Comparison of ENCODE assay signal across 12 mouse cellular contexts in genomic region chr1:89962092-89962491, GRCm38 (mm10). TPM values are rescaled to one million over a fixed set of nuclear protein-coding genes. Genes with fewer than 3 reads are reported as not detected.
DNase-seq lines count a peak whose midpoint lies in the region; ATAC-seq and TF ChIP-seq lines count a peak whose summit lies in the region.
"Had no signal": no experiment of that assay in that cellular context is flagged by ENCODE, and none has a peak within 500 bp of the region (broad histone marks: within the 10 kb centered on the region; RNA-seq: fewer than 3 reads in every experiment).

No protein-coding gene starts in this region.

- no peaks in the 10 kb centered on the region for H3K9me3 ChIP-seq in kidney, embryonic 14.5 days (ENCODE audit: control insufficient read depth, low read length)
- H3K9me3 ChIP-seq in forebrain, embryonic 10.5 days, result no peaks in the 10 kb centered on the region
- no peaks in the 10 kb centered on the region for H3K9me3 ChIP-seq in hindbrain, postnatal 0 days (ENCODE audit: low read length)
- no peaks in the 10 kb centered on the region for H3K9me3 ChIP-seq in neural tube, embryonic 14.5 days (ENCODE audit: control insufficient read depth, low read length)
- H3K9me3 ChIP-seq: megakaryocyte, embryonic 14.5 days had no signal

- no peak overlapping the region for H3K4me3 ChIP-seq in kidney, embryonic 14.5 days (ENCODE audit: low read length)
- peak overlapping the region; percentile 23; the same call in 1 of the 2 replicates for H3K4me3 ChIP-seq in forebrain, embryonic 10.5 days
- no peak overlapping the region for H3K4me3 ChIP-seq in hindbrain, postnatal 0 days (ENCODE audit: low read length)
- no peak overlapping the region for H3K4me3 ChIP-seq in neural tube, embryonic 14.5 days (ENCODE audit: low read depth, low read length)
- H3K4me3 ChIP-seq: megakaryocyte, embryonic 14.5 days had no signal

- peak overlapping the region; percentile 22; the same call in 1 of the 2 replicates for H3K4me2 ChIP-seq in kidney, embryonic 14.5 days (replicated peaks; ENCODE audit: low read depth, low read length)
- H3K4me2 ChIP-seq in hindbrain, postnatal 0 days (ENCODE audit: low read depth, low read length), result peak overlapping the region; percentile 26
- H3K4me2 ChIP-seq in neural tube, embryonic 14.5 days (ENCODE audit: low read depth, low read length), result peak overlapping the region; percentile 29; the same call in 1 of the 2 replicates

- ATAC-seq in kidney, embryonic 14.5 days (ENCODE audit: low FRiP score, low TSS enrichment), result no peak
- 0 out of 2 replicates have a peak, but pooled peaks have one; percentile 36 for ATAC-seq in hindbrain, postnatal 0 days
- peak; percentile 52; the same call in 1 of the 2 replicates for ATAC-seq in neural tube, embryonic 14.5 days (ENCODE audit: low read depth)
- no peak for ATAC-seq in inflammation-experienced regulatory T-cells, adult 6 months

- no peaks in the 10 kb centered on the region for H3K36me3 ChIP-seq in kidney, embryonic 14.5 days (ENCODE audit: control insufficient read depth, insufficient read depth, low read length)
- no peaks in the 10 kb centered on the region for H3K36me3 ChIP-seq in forebrain, embryonic 10.5 days (replicated peaks)
- H3K36me3 ChIP-seq in hindbrain, postnatal 0 days (ENCODE audit: insufficient read depth, low read length), result no peaks in the 10 kb centered on the region
- H3K36me3 ChIP-seq in neural tube, embryonic 14.5 days (ENCODE audit: control insufficient read depth, insufficient read depth, low read length), result no peaks in the 10 kb centered on the region

- H3K27ac ChIP-seq in kidney, embryonic 14.5 days (ENCODE audit: low read depth, low read length), result no peak overlapping the region
- H3K27ac ChIP-seq in forebrain, embryonic 10.5 days, result no peak overlapping the region
- H3K27ac ChIP-seq in hindbrain, postnatal 0 days, result no peak overlapping the region
- H3K27ac ChIP-seq in neural tube, embryonic 14.5 days (ENCODE audit: low read depth, low read length), result peak overlapping the region; percentile 29; the same call in 1 of the 2 replicates

- 7% methylated on average over 13 of the region's 13 CpGs for WGBS in kidney, embryonic 14.5 days
- WGBS in forebrain, embryonic 10.5 days, result 6% methylated on average over 13 of the region's 13 CpGs
- WGBS in hindbrain, postnatal 0 days, result 5% methylated on average over 13 of the region's 13 CpGs
- 5% methylated on average over 13 of the region's 13 CpGs for WGBS in neural tube, embryonic 14.5 days

- no peak overlapping the region for H3K9ac ChIP-seq in kidney, embryonic 14.5 days (ENCODE audit: low read depth, low read length)
- no peak overlapping the region for H3K9ac ChIP-seq in hindbrain, postnatal 0 days (replicated peaks; ENCODE audit: low read length)
- H3K9ac ChIP-seq in neural tube, embryonic 14.5 days (replicated peaks; ENCODE audit: low read depth, low read length), result no peak overlapping the region

- 0 out of 2 replicates have a peak, but pooled peaks cover 3% of the 10 kb centered on the region for H3K4me1 ChIP-seq in kidney, embryonic 14.5 days (ENCODE audit: control insufficient read depth, insufficient read depth, low read length)
- H3K4me1 ChIP-seq in forebrain, embryonic 10.5 days, result peaks cover 24% of the 10 kb centered on the region
- no peaks in the 10 kb centered on the region for H3K4me1 ChIP-seq in hindbrain, postnatal 0 days (ENCODE audit: insufficient read depth, low read length)
- peaks cover 7% of the 10 kb centered on the region; the same call in 1 of the 2 replicates for H3K4me1 ChIP-seq in neural tube, embryonic 14.5 days (ENCODE audit: control insufficient read depth, insufficient read depth, low read length)
- H3K4me1 ChIP-seq: megakaryocyte, embryonic 14.5 days had no signal

- no peak for TF ChIP-seq CTCF in hindbrain, postnatal 0 days (IDR thresholded peaks at IDR 0.05; ENCODE audit: low read depth)

- H3K27me3 ChIP-seq in kidney, embryonic 14.5 days (ENCODE audit: control insufficient read depth, insufficient read depth, low read length), result peaks cover 29% of the 10 kb centered on the region
- peaks cover 98% of the 10 kb centered on the region for H3K27me3 ChIP-seq in forebrain, embryonic 10.5 days (ENCODE audit: poor library complexity, severe bottlenecking)
- H3K27me3 ChIP-seq in hindbrain, postnatal 0 days (ENCODE audit: insufficient read depth, low read length), result no peaks in the 10 kb centered on the region
- H3K27me3 ChIP-seq in neural tube, embryonic 14.5 days (ENCODE audit: control insufficient read depth, insufficient read depth, low read length), result no peaks in the 10 kb centered on the region

- no peak for DNase-seq in kidney, adult 8-10 months
- no peak for DNase-seq in forebrain, embryonic 10.5 days (ENCODE audit: extremely low spot score, low spot score)
- peak; percentile 40 for DNase-seq in hindbrain, postnatal 0 days (ENCODE audit: low spot score)
- no peak for DNase-seq in cerebellum, adult 9-10 months
- DNase-seq in urinary bladder, adult 18-20 months (ENCODE audit: low spot score in 2 of 2), result no peak
- DNase-seq: gastrocnemius, postnatal 10 days had no signal

RNA-seq across cellular contexts. Expression of gene Gbx2, which starts 31.1 kb away (rescaled TPM):
- polyA plus RNA-seq in kidney, embryonic 14.5 days (2014; fragmentation: Nextera tagmentation; extraction: Ambion mirVana), result 0.10 and 0.18 TPM in 2 replicates
- 1.2 and 1.5 TPM in 2 replicates for polyA plus RNA-seq in forebrain, embryonic 10.5 days (2016; fragmentation: Nextera tagmentation; extraction: Ambion mirVana)
- 22.1 and 27.7 TPM in 2 replicates for total RNA-seq in hindbrain, postnatal 0 days (2014; rRNA removed)
- polyA plus RNA-seq in hindbrain, postnatal 0 days (2015; fragmentation: Nextera tagmentation; extraction: Ambion mirVana), result 25.6 and 26.9 TPM in 2 replicates
- polyA plus RNA-seq in neural tube, embryonic 14.5 days (2014; fragmentation: Nextera tagmentation; extraction: Ambion mirVana), result 25.4 and 30.9 TPM in 2 replicates
- not detected for polyA plus RNA-seq in inflammation-experienced regulatory T-cells, adult 6 months (2017; shearing (Covaris generic))
- total RNA-seq: gastrocnemius, postnatal 10 days; liver, adult 2 months had no signal
- polyA plus RNA-seq: liver, adult 2 months had no signal

RNA-seq across cellular contexts. Expression of gene Asb18, which starts 52.4 kb away (rescaled TPM):
- not detected in 2 replicates for polyA plus RNA-seq in kidney, embryonic 14.5 days (2014; fragmentation: Nextera tagmentation; extraction: Ambion mirVana)
- not detected in 2 replicates for polyA plus RNA-seq in forebrain, embryonic 10.5 days (2016; fragmentation: Nextera tagmentation; extraction: Ambion mirVana)
- 1.2 and 7.6 TPM in 2 replicates for total RNA-seq in hindbrain, postnatal 0 days (2014; rRNA removed)
- 0.49 and 0.95 TPM in 2 replicates for polyA plus RNA-seq in hindbrain, postnatal 0 days (2015; fragmentation: Nextera tagmentation; extraction: Ambion mirVana)
- polyA plus RNA-seq in neural tube, embryonic 14.5 days (2014; fragmentation: Nextera tagmentation; extraction: Ambion mirVana), result 0.37 and 0.62 TPM in 2 replicates
- not detected for polyA plus RNA-seq in inflammation-experienced regulatory T-cells, adult 6 months (2017; shearing (Covaris generic))
- total RNA-seq: liver, adult 2 months had no signal
- polyA plus RNA-seq: embryonic facial prominence, embryonic 11.5 days; liver, adult 2 months had no signal

Comparison
In these comparisons a context has a peak if more than half of its experiments do, and no peak if none do; other contexts are left out.
1. ATAC-seq: peak in hindbrain, postnatal 0 days (single experiment) and neural tube, embryonic 14.5 days (single experiment); none in kidney, embryonic 14.5 days (single experiment) and inflammation-experienced regulatory T-cells, adult 6 months (single experiment).
2. RNA of gene Gbx2, which starts 31.1 kb away (polyA plus RNA-seq): 25.4 to 30.9 TPM in neural tube, embryonic 14.5 days and 25.6 to 26.9 TPM in hindbrain, postnatal 0 days; 1.2 to 1.5 TPM in forebrain, embryonic 10.5 days, 0.10 to 0.18 TPM in kidney, embryonic 14.5 days and not detected in inflammation-experienced regulatory T-cells, adult 6 months; every median in the first group is over 10 times any median in the second.
3. Peak in every context shown above with its lines, with median percentiles within 50 percentile points of each other: H3K4me2 ChIP-seq.